9 mouse cellular contexts compared by ENCODE assay signal in the genomic region with DNA sequence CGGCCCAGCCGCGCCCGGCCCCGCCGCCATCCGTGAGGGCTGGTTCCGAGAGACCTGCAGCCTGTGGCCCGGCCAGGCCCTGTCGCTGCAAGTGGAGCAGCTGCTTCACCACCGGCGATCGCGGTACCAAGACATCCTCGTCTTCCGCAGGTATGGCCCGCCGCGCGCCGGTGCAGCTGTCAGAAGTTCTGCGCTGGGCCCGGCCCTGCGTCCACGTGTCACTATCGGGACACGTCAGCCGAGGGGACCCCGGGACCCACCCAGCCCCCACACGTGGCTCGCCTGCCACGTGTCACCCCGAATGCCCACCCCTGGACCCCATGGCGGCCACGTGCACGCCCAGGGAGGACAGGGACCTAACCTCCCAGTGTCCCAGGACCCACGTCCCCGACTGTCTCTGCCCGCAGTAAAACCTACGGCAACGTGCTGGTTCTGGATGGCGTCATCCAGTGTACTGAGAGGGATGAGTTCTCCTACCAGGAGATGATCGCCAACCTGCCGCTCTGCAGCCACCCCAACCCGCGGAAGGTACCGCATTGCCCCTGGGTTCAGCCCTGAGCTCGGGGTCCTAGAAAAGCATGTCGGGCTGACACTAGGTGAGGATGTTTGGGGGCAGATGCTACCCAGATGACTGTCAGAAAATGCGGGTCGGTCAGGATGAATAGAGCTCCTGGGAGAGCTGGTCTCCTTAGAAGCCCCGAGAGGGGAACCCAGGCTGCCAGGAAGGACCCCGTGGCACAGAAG. TPM values are rescaled to one million over a fixed set of nuclear protein-coding genes. Genes with fewer than 3 reads are reported as not detected.
DNase-seq lines count a peak whose midpoint lies in the region; ATAC-seq and TF ChIP-seq lines count a peak whose summit lies in the region.
"Had no signal": no experiment of that assay in that cellular context is flagged by ENCODE, and none has a peak within 500 bp of the region (broad histone marks: within the 10 kb centered on the region; RNA-seq: fewer than 3 reads in every experiment).

No protein-coding gene starts in this region.

- peak overlapping the region; percentile 95 for H3K4me3 ChIP-seq in heart, embryonic 12.5 days
- H3K4me3 ChIP-seq in heart, embryonic 15.5 days, result peak overlapping the region; percentile 95
- H3K4me3 ChIP-seq in liver, postnatal 0 days (ENCODE audit: low read depth, low read length), result peak overlapping the region; percentile 92

- H3K9me3 ChIP-seq in heart, embryonic 12.5 days (replicated peaks), result no peaks in the 10 kb centered on the region
- no peaks in the 10 kb centered on the region for H3K9me3 ChIP-seq in heart, embryonic 15.5 days (replicated peaks)
- no peaks in the 10 kb centered on the region for H3K9me3 ChIP-seq in liver, postnatal 0 days (ENCODE audit: low read length)

- DNase-seq in heart, postnatal 36 days, result no peak
- peak; percentile 42 for DNase-seq in 416B (ENCODE audit: low read depth)
- DNase-seq in brain, adult 2 months (ENCODE audit: low read depth, low spot score), result peak; percentile 39
- no peak for DNase-seq in liver, postnatal 0 days
- DNase-seq in splenic B cell, adult 2 months (ENCODE audit: low read depth, low spot score), result peak; percentile 37
- DNase-seq in ovary, adult 18-20 months (ENCODE audit: low spot score), result no peak

- H3K36me3 ChIP-seq in heart, embryonic 12.5 days, result peaks cover 40% of the 10 kb centered on the region
- peaks cover 24% of the 10 kb centered on the region for H3K36me3 ChIP-seq in heart, embryonic 15.5 days
- peaks cover 23% of the 10 kb centered on the region for H3K36me3 ChIP-seq in liver, postnatal 0 days (replicated peaks; ENCODE audit: insufficient read depth, low read length)
- H3K36me3 ChIP-seq in splenic B cell, adult 2 months (ENCODE audit: control insufficient read depth, insufficient read depth, low read length, poor library complexity, severe bottlenecking), result no peaks in the 10 kb centered on the region; the same call in 1 of the 2 replicates

- intact Hi-C loops in heart, postnatal 36 days (cut with DNase I), result no loop called here

- peak overlapping the region; percentile 88 for H3K9ac ChIP-seq in heart, embryonic 12.5 days
- H3K9ac ChIP-seq in heart, embryonic 15.5 days, result peak overlapping the region; percentile 82
- H3K9ac ChIP-seq in liver, postnatal 0 days (replicated peaks), result peak overlapping the region; percentile 81

- ATAC-seq in heart, embryonic 12.5 days (ENCODE audit: insufficient number of reproducible peaks, low FRiP score), result peak; percentile 49
- ATAC-seq in heart, embryonic 15.5 days (replicated peaks; ENCODE audit: insufficient number of reproducible peaks, insufficient read depth, low FRiP score, low read depth), result peak; percentile 33
- ATAC-seq in liver, postnatal 0 days, result peak; percentile 48

- TF ChIP-seq CTCF in liver, postnatal 0 days (IDR thresholded peaks at IDR 0.05; ENCODE audit: low read depth), result no peak

- peaks cover 23% of the 10 kb centered on the region for H3K4me1 ChIP-seq in heart, embryonic 12.5 days (replicated peaks)
- H3K4me1 ChIP-seq in heart, embryonic 15.5 days (replicated peaks), result peaks cover 23% of the 10 kb centered on the region
- peaks cover 14% of the 10 kb centered on the region for H3K4me1 ChIP-seq in liver, postnatal 0 days (ENCODE audit: insufficient read depth)

- WGBS in heart, embryonic 12.5 days, result under 1% methylated on average over 53 of the region's 53 CpGs
- WGBS in heart, embryonic 15.5 days, result under 1% methylated on average over 48 of the region's 53 CpGs
- WGBS in liver, postnatal 0 days (ENCODE audit: insufficient replicate concordance), result 4% methylated on average over 37 of the region's 53 CpGs

- H3K27ac ChIP-seq in heart, embryonic 12.5 days (ENCODE audit: poor library complexity, severe bottlenecking), result peak overlapping the region; percentile 43; the same call in 1 of the 2 replicates
- peak overlapping the region; percentile 57 for H3K27ac ChIP-seq in heart, embryonic 15.5 days
- peak overlapping the region; percentile 75 for H3K27ac ChIP-seq in liver, postnatal 0 days (ENCODE audit: low read depth)

- H3K27me3 ChIP-seq in heart, embryonic 12.5 days (replicated peaks), result no peaks in the 10 kb centered on the region
- H3K27me3 ChIP-seq in heart, embryonic 15.5 days, result no peaks in the 10 kb centered on the region
- H3K27me3 ChIP-seq in liver, postnatal 0 days (ENCODE audit: insufficient read depth, low read length), result no peaks in the 10 kb centered on the region
- no peaks in the 10 kb centered on the region for H3K27me3 ChIP-seq in splenic B cell, adult 2 months (ENCODE audit: control insufficient read depth, insufficient read depth, low read length, poor library complexity, severe bottlenecking)

- TF ChIP-seq EP300 in liver, postnatal 0 days (IDR thresholded peaks at IDR 0.05; ENCODE audit: low read depth), result no peak

- peak overlapping the region; percentile 94 for H3K4me2 ChIP-seq in heart, embryonic 12.5 days
- peak overlapping the region; percentile 91 for H3K4me2 ChIP-seq in heart, embryonic 15.5 days
- H3K4me2 ChIP-seq in liver, postnatal 0 days (ENCODE audit: low read depth, low read length), result peak overlapping the region; percentile 98

RNA-seq across cellular contexts. Expression of a gene that starts 0.5 kb away (rescaled TPM):
- 129 and 135 TPM in 2 replicates for polyA plus RNA-seq in heart, embryonic 12.5 days (2016; fragmentation: Nextera tagmentation; extraction: Ambion mirVana)
- 10 to 100 TPM; 17.5 to 18.7 TPM for total RNA-seq in heart, postnatal 36 days (2021)
- polyA plus RNA-seq in heart, embryonic 15.5 days (2015; fragmentation: Nextera tagmentation; extraction: Ambion mirVana), result 76.8 and 113 TPM in 2 replicates
- 71.2 and 75.2 TPM in 2 replicates for polyA plus RNA-seq in liver, postnatal 0 days (2015; fragmentation: Nextera tagmentation; extraction: Ambion mirVana)

RNA-seq across cellular contexts. Expression of a gene that starts 10.5 kb away (rescaled TPM):
- polyA plus RNA-seq in heart, embryonic 12.5 days (2016; fragmentation: Nextera tagmentation; extraction: Ambion mirVana), result 0.14 and 0.36 TPM in 2 replicates
- under 1 TPM in 1 of 2 experiments, not detected in 1; 0.56 TPM for total RNA-seq in heart, postnatal 36 days (2021)
- 0.39 TPM in 1 of 2 replicates, not detected in the other for polyA plus RNA-seq in heart, embryonic 15.5 days (2015; fragmentation: Nextera tagmentation; extraction: Ambion mirVana)
- polyA plus RNA-seq in liver, postnatal 0 days (2015; fragmentation: Nextera tagmentation; extraction: Ambion mirVana), result 109 and 112 TPM in 2 replicates

RNA-seq across cellular contexts. Expression of a gene that starts 33.6 kb away (rescaled TPM):
- 71.3 TPM in 2 replicates for polyA plus RNA-seq in heart, embryonic 12.5 days (2016; fragmentation: Nextera tagmentation; extraction: Ambion mirVana)
- 10 to 100 TPM; 38.5 to 43.2 TPM for total RNA-seq in heart, postnatal 36 days (2021)
- polyA plus RNA-seq in heart, embryonic 15.5 days (2015; fragmentation: Nextera tagmentation; extraction: Ambion mirVana), result 56.4 and 71.5 TPM in 2 replicates
- polyA plus RNA-seq in liver, postnatal 0 days (2015; fragmentation: Nextera tagmentation; extraction: Ambion mirVana), result 15.4 and 17.5 TPM in 2 replicates

RNA-seq across cellular contexts. Expression of a gene that starts 35.0 kb away (rescaled TPM):
- polyA plus RNA-seq in heart, embryonic 12.5 days (2016; fragmentation: Nextera tagmentation; extraction: Ambion mirVana), result 200 and 211 TPM in 2 replicates
- total RNA-seq in heart, postnatal 36 days (2021), result 100 to 1,000 TPM; 123 to 130 TPM
- 153 and 176 TPM in 2 replicates for polyA plus RNA-seq in heart, embryonic 15.5 days (2015; fragmentation: Nextera tagmentation; extraction: Ambion mirVana)
- polyA plus RNA-seq in liver, postnatal 0 days (2015; fragmentation: Nextera tagmentation; extraction: Ambion mirVana), result 73.4 and 76.7 TPM in 2 replicates

RNA-seq across cellular contexts. Expression of a gene that starts 51.3 kb away (rescaled TPM):
- polyA plus RNA-seq in heart, embryonic 12.5 days (2016; fragmentation: Nextera tagmentation; extraction: Ambion mirVana), result 0.11 and 0.18 TPM in 2 replicates
- 1 to 10 TPM; 3.7 to 5.5 TPM for total RNA-seq in heart, postnatal 36 days (2021)
- 0.16 and 0.38 TPM in 2 replicates for polyA plus RNA-seq in heart, embryonic 15.5 days (2015; fragmentation: Nextera tagmentation; extraction: Ambion mirVana)
- not detected in 2 replicates for polyA plus RNA-seq in liver, postnatal 0 days (2015; fragmentation: Nextera tagmentation; extraction: Ambion mirVana)
- total RNA-seq: adrenal gland, adult 18-20 months had no signal

Comparison
In these comparisons a context has a peak if more than half of its experiments do, and no peak if none do; other contexts are left out.
1. DNase-seq: peak in 416B (single experiment), brain, adult 2 months (single experiment) and splenic B cell, adult 2 months (single experiment); none in heart, postnatal 36 days (0 of 2), liver, postnatal 0 days (single experiment) and ovary, adult 18-20 months (single experiment).
2. RNA of a gene that starts 10.5 kb away (polyA plus RNA-seq): 109 to 112 TPM in liver, postnatal 0 days; 0.14 to 0.36 TPM in heart, embryonic 12.5 days and 0.39 TPM in heart, embryonic 15.5 days; every median in the first group is over 10 times any median in the second.
3. Peak in every context shown above with its lines, with median percentiles within 50 percentile points of each other: ATAC-seq, H3K27ac ChIP-seq, H3K4me2 ChIP-seq, H3K4me3 ChIP-seq and H3K9ac ChIP-seq.